Mouse (Mus musculus) common myeloid progenitor, adult 5-6 weeks (primary cell): ENCODE measurements around the gene Cym. TPM values are rescaled to one million over a fixed set of nuclear protein-coding genes. Genes with fewer than 3 reads are reported as not detected.

Experiments used
- ATAC-seq: replicated peaks from 2 replicates; pipeline ENCODE4 v1.8.0; 2016; ENCODE audit warnings: low read depth, mild to moderate bottlenecking, moderate TSS enrichment, inconsistent platforms; ENCODE audit not compliant: poor library complexity, severe bottlenecking
- total RNA-seq: library from RNA; stranded (forward); fragments of 200-1000, 187-1606 nt; gene quantifications from 2 replicates; pipeline ENCODE4 v1.2.3, GENCODE M21; 2017

The Cym gene
- total RNA-seq, 1 experiment from 2014 or later, result not detected

- ATAC-seq, result no peak
Measured at GRCm38 (mm10) chr3:107229221-107229620, 7.7 kb upstream of the Cym start.

GRCm38 (mm10) chr3:107225820-107226219 is 4.3 kb upstream of the Cym start:
- no peak for ATAC-seq

DNA sequence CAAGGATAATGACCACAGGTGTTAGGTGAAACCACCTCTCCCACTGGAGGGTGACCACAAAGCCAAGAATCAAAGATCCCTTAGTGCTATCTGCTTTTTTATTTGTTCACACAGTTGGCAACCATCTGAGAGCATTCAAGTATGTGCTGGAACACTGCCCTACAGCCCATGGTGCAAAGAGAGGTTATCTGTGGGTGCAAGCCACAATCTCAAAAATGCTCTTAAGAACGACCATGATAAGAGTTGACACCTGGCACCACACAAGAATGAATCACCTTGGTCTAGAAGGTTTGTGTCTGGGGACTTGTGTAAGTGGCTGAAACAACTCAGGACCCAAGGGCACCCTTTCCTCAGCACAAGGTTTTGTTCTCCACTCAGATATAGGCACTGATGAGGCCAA is 1.7 kb upstream of the Cym start:
- ATAC-seq, result no peak

DNA sequence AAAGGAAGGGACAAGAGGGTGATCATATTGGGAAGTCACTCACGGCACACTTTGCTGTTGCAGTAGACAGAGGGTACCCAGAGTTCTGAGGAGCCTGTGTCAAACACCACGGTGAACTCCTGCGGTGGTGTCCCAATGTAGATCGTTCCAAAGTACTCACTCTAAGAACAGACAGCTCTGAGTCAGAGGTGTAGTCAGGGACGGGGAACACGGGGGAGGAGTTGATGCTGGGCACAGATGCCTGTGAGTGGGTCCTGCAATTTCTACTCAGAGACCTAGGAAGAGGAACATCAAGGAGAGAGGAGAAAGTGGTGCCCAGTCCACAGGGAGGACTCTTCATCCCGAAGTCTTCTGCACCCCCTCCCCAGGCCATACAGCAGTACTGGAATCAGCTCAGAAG is 3.0 kb downstream of the Cym start:
- ATAC-seq, result no peak

DNA sequence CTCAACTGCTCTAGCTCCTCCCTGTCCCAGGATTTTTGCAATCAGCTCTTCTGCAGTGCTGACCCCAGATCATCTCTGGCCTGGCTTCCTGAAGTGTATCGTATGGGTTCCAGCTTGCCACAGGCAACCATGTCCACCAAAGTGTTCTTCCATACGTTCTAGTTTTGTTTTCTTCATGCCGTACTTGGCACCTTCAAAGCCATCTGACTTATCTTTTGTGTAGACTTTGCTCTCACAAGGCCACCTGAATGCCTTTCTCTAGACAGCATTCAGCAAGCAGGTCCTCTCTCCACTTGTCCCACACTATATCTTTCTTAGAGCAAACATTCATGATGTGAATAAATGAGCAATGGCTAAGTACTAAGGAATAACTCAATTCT is 4.4 kb downstream of the Cym start:
- no peak for ATAC-seq

- ATAC-seq, result no peak
Measured at GRCm38 (mm10) chr3:107216400-107217100, 5.0 kb downstream of the Cym start.

DNA sequence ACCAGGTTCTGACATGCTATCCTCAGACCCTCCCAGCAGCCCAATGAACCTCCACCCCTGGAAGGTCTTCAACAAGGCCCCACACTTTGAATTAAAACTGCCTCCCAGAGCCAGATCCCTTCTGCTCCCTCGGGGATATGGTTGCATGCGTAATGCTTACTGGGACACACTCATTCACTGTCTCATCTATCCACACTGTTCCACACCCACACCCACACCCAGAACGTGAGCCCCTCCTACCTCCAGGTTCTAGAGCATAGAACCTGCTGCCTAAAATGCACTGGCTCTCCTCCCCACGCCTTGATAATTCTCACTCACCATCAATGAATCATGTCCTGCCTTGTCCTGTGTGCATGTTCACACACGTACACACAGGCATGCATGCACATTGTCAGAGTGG is 6.9 kb downstream of the Cym start:
- ATAC-seq, result no peak

- ATAC-seq, result no peak
Measured at GRCm38 (mm10) chr3:107207625-107208253, 13.8 kb downstream of the Cym start.

- no peak for ATAC-seq
Measured at GRCm38 (mm10) chr3:107206490-107207150, 14.9 kb downstream of the Cym start.

- peak; percentile 67 for ATAC-seq
Measured at GRCm38 (mm10) chr3:107205994-107206393, 15.5 kb downstream of the Cym start.

GRCm38 (mm10) chr3:107205170-107205569 is 16.4 kb downstream of the Cym start:
- ATAC-seq, result peak; percentile 43

GRCm38 (mm10) chr3:107204413-107204812 is 17.1 kb downstream of the Cym start:
- ATAC-seq, result no peak

- ATAC-seq, result no peak
Measured at GRCm38 (mm10) chr3:107201310-107202180, 20.0 kb downstream of the Cym start.

DNA sequence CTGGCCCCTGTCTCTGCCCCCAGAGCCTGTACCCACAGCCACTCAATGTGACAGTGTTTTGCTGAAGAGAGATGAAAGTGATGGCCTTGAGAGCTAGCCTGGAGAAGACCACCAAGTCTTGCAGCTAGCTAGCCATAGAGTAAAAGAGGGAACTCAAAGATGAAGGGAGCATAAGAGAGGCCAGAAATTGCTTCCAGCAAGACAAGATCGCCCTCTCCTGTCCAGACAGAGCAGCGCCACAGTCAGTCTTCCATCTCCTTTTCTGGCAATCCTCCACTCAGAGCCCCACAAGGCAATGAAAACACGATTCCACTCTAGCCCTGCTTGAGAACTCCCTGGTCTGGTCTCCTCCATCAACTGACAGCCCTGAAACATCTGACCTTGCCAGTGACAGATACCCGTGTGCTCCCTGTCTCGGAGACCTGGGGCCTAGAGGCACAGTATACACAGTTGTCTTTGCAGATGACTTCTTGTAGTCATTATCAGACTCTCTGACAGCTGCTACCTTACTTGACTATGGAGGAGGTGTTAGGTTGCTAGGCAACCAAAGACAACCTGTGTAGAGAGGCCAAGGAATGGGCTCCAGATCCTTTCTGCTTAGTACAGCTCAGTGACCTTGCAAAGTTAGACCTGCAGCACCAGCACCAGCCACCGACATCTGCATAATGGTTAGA is 33.2 kb downstream of the Cym start:
- ATAC-seq, result peak; percentile 76

- no peak for ATAC-seq
Measured at GRCm38 (mm10) chr3:107187022-107187421, 34.5 kb downstream of the Cym start.

DNA sequence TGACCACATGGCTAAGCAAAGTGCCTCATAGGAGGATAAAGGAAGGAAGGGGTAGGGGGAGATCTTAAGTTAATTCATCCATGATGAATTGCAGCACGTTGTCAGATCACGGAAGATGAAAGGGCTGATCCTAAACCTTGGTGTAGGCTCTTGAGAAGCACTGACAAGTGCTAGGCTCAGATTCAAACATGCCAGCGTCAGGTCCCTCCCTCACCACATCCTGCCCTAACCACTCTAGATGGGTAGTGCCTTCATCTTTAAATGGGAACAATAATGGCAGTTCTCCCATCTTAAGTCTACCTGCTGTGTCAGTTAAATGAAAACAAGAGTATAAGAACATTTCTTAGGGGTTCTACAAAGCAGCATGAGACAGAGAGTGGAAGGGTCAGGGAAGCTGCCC is 35.9 kb downstream of the Cym start:
- ATAC-seq, result no peak

- ATAC-seq, result no peak
Measured at GRCm38 (mm10) chr3:107183178-107183577, 38.4 kb downstream of the Cym start.

- no peak for ATAC-seq
Measured at GRCm38 (mm10) chr3:107182756-107183155, 38.8 kb downstream of the Cym start, which contains the start of gene Kcna10. Gene Kcna10 (plus strand): TSS chr3:107183056.

DNA sequence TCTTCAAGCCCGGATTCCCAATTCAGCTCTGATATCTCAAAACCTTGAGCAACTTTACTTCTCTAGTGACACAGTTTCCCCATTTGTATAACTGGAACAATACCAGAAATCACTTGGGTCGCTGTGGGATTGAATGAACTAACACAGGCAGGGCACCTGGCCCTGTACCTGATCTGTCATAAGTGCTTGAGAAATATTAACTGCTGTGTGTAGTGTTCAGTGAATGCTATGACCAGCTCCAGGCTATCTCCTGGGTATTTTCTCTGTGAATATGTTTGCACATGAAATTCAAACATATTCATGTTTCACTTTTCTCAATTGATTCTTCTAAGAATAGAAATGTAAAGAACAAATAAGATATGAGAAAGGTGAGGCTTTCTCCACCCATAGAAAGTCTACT is 40.7 kb downstream of the Cym start:
- no peak for ATAC-seq

DNA sequence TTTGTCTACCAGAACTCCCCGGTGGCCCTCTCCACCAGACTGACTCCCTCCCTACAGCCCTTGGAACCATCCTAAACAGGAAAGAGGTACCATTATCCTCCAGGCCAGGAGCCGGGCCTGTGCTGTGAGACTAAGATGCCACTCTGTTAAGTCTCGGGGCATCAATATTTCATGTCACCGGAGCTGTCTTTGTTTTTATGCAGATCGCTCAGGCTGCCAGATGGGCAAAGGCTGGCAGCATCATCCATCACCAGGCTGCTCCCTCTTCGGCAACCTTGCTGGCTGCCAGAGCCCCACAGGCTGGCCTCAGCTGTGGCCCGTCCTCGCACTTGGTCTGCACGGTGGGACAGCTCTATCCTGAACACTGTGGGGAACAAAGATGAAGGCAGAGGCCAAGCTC is 45.0 kb downstream of the Cym start:
- no peak for ATAC-seq
